Mouse (Mus musculus) spleen, embryonic (tissue): ENCODE measurements around the gene 4930519P11Rik.

Experiments used
- CTCF ChIA-PET: fragments of 350-600 bp; sonication (Branson Sonifier 250); formaldehyde crosslinking; loops from one replicate; lab custom pipeline; 2022; lab: Charles Lee

4930519P11Rik gene

GRCm38 (mm10) chr2:154633039-154633742 lies 20.0 kb upstream of the 4930519P11Rik start:
- CTCF ChIA-PET = no interaction called here

- CTCF ChIA-PET = no interaction called here
These were observed 19.1 kb upstream of the 4930519P11Rik start for GRCm38 (mm10) chr2:154632203-154632780.

DNA sequence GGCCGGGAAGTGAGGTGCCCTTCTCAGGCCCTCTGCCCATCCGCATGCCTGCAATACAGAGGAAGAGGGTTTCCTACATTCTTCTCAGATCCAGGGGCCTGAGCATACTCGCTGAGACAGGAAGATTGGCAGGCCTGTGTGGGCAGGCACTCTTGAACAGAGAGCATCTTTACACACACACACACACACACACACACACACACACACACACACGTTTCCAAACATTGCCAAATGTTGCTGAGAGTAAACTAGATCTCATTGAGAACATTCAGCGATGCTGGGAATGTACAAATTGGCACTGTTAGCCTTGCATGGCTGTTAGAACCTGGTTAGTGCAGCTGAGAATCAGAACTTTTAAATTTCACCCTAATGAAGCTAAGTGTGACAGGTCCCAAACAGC lies 17.3 kb upstream of the 4930519P11Rik start:
- CTCF ChIA-PET = no interaction called here

GRCm38 (mm10) chr2:154624137-154624536 lies 10.9 kb upstream of the 4930519P11Rik start:
- CTCF ChIA-PET = no interaction called here

- CTCF ChIA-PET = no interaction called here
These were observed 8.4 kb upstream of the 4930519P11Rik start for GRCm38 (mm10) chr2:154621684-154622083.

DNA sequence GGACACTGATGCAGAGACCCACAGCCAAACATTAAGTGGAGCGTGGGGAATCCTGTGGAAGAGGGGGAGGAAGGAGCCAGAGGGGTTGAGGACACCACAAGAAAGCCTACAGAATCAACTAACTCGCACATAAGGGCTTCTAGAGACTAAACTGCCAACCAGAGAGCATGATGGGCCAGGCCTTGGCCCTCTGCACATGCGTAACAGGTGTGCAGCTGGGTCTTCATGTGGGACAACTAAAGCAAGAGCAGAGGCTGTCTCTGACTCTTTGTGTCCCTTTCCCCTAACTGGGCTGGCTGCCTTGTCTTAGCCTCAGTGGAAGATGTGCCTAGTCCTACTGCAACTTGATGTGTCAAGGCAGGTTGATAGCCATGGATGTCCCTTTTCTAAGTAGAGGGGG lies 3.8 kb upstream of the 4930519P11Rik start:
- CTCF ChIA-PET = no interaction called here

DNA sequence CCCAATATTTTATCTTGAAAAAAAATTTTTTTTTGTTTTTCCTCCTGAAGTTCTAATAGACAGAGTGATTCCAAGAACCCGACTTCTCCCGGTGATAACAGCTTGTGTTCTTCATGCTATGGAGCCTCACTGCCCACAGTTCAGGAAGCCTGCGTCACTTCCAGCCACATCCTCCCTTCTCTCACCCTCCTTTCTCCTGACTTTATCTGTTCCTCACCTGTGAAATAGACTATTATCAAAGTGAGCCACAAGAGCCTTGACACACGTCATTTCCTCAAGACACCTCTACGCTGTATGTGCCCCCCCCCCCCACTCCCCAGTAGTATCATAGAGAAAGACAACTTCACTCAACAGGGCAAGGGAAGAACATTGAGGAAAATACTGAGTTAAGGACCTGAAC lies 2.4 kb upstream of the 4930519P11Rik start:
- CTCF ChIA-PET = no interaction called here

- CTCF ChIA-PET = interaction anchor here (0.7 kb wide), 1 partner anchor 1255 kb away, joined by 3 read pairs; no protein-coding TSS in a partner anchor
These were observed 1.8 kb upstream of the 4930519P11Rik start for GRCm38 (mm10) chr2:154614841-154615576.

DNA sequence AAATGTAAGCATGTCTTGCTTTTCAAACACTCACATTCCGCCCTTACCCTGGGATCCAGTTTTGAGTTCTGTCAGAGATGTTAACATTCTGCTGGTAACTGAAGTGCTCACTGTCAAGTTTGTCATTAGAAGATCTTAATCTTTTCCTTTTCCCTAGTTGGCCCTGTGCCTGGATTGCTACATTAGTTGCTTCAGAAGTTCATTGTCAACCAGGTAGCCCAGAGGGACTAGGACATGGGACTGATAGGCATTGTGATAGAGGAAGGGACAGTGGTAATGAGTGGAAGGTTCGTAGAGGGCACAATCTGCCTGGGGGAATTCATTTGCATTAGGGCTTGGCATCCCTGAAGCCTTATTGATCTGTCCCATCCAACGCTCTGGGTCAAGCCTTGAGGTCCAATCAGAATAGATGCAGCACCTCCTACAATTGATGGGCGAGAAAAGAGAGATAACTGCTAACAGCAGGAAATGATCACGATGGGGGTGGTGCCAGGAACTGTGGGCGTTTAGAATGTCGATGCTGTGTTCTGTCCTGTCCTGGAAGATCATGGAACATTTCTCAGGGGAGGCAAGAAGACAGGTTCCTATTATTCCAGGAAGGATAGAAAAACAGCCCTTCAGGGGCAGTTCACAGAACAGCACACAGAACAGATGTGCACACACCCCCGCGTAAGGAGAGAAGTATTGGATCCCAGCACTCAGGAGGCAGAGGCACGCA lies 4.0 kb downstream of the 4930519P11Rik start:
- CTCF ChIA-PET = no interaction called here

GRCm38 (mm10) chr2:154606965-154607364 lies 6.3 kb downstream of the 4930519P11Rik start:
- CTCF ChIA-PET = no interaction called here

DNA sequence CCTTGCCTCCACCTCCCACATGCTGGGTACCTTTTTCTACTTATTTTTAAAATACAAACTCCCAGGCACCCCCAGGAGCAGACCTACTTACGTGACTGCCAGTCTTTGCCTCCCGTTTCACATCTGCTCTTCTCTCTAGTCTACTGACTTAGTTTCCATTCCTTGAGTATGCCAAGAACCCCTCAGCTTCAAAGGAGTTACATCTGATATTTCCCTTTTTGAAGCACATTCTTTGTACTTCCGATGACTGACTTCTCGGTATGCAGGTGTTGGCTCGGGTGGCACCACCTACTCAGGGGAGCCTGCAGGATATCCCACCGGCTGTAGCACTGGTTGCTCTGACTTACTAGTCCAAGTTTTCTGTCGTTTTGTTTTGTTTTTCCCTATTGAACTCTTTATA lies 9.1 kb downstream of the 4930519P11Rik start:
- CTCF ChIA-PET = no interaction called here

- CTCF ChIA-PET = interaction anchor here (0.5 kb wide), 1 partner anchor 150 kb away, joined by 6 read pairs; no protein-coding TSS in a partner anchor
These were observed 9.5 kb downstream of the 4930519P11Rik start, which contains the start of gene Pxmp4 for GRCm38 (mm10) chr2:154603638-154604153. Pxmp4 (minus strand) TSS chr2:154603708.

GRCm38 (mm10) chr2:154603007-154603637 lies 10.1 kb downstream of the 4930519P11Rik start:
- CTCF ChIA-PET = interaction anchor here (0.5 kb wide), 1 partner anchor 149 kb away, joined by 6 read pairs; no protein-coding TSS in a partner anchor

- CTCF ChIA-PET = no interaction called here
These were observed 11.9 kb downstream of the 4930519P11Rik start for GRCm38 (mm10) chr2:154601324-154601723.

DNA sequence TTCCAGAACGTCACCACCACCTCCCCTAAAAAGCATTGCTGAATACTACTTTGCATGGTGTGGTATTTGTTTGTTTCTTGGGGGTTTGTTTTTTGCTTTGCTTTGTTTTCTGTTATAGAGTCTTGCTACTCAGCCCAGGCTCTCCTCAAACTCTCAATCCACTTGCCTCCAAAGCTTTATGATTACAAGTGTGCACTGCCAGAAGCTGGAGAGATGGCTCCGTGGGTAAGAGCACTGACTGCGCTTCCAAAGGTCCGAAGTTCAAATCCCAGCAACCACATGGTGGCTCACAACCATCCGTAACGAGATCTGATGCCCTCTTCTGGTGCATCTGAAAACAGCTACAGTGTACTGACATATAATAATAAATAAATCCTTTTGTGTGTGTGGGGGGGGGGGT lies 12.7 kb downstream of the 4930519P11Rik start:
- CTCF ChIA-PET = interaction anchor here (0.6 kb wide), 1 partner anchor 1936 kb away, joined by 4 read pairs; no protein-coding TSS in a partner anchor

DNA sequence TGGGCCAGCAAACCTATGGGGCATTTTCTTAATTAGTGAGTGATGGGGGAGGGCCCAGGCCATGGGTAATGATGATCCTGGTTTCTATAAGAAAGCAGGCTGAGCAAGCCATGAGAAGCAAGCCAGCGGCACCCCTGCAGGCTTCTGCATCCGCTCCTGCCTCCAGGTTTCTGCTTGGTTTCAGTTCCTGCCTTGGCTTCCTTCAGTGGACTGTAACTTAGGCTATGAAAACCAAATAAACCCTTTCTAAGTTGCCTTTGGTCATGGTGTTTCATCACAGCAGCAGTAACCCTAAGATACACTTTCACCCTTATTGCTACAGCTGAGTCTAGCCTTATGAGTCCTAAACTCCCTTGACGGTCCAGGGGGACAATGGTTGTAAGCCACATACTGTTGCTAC lies 15.8 kb downstream of the 4930519P11Rik start:
- CTCF ChIA-PET = interaction anchor here (0.6 kb wide), 1 partner anchor 22 kb away, joined by 3 read pairs; no protein-coding TSS in a partner anchor

DNA sequence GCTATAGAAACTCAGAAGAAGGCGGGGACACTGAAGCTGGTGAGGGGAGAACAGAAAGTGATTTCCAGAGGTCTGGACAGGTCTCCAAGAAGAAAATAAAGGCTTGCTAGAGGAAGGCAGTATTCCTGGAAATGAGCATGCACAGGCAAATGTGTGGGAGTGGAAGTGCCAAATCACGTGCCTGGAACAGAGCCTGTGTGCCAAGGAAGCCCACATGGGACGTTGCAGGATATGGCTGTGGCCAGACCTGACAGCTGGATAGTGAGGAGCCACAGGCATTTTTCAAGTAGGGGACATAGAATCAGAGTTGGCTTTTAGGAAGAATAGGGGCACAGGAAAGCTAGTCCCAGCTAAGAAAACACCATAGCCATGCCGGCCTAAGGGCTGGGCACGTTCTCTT lies 17.5 kb downstream of the 4930519P11Rik start:
- CTCF ChIA-PET = interaction anchor here (0.9 to 1.1 kb wide), 2 partner anchors 11 to 15 kb away, joined by 4 to 5 read pairs; no protein-coding TSS in a partner anchor

- CTCF ChIA-PET = interaction anchor here (1.4 kb wide), 1 partner anchor 18 kb away, joined by 7 read pairs; no protein-coding TSS in a partner anchor
These were observed 20.2 kb downstream of the 4930519P11Rik start for GRCm38 (mm10) chr2:154593025-154593424.

- CTCF ChIA-PET = no interaction called here
These were observed 22.0 kb downstream of the 4930519P11Rik start for GRCm38 (mm10) chr2:154591239-154591638.

- CTCF ChIA-PET = no interaction called here
These were observed 24.2 kb downstream of the 4930519P11Rik start for GRCm38 (mm10) chr2:154589051-154589450.
